Mouse (Mus musculus) embryo, embryonic 10.5 days (tissue): ENCODE measurements around the gene Gdf1.

Source experiments
- DNase-seq: peaks from one replicate; pipeline ENCODE4 v3.0.0-alpha.2; 2015; ENCODE audit warnings: low spot score

Gene Gdf1

GRCm38 (mm10) chr8:70330741-70331364, 1.2 kb downstream of the Gdf1 start:
- DNase-seq = peak; percentile 80

GRCm38 (mm10) chr8:70331526-70331925, 1.9 kb downstream of the Gdf1 start:
- DNase-seq = no peak

GRCm38 (mm10) chr8:70332070-70332877, 2.7 kb downstream of the Gdf1 start:
- DNase-seq = peak; percentile 85

GRCm38 (mm10) chr8:70332878-70333202, 3.2 kb downstream of the Gdf1 start:
- DNase-seq = no peak

- DNase-seq = no peak
Measured at GRCm38 (mm10) chr8:70338931-70339330, 9.3 kb downstream of the Gdf1 start.

GRCm38 (mm10) chr8:70340659-70341058, 11.0 kb downstream of the Gdf1 start:
- no peak for DNase-seq

- no peak for DNase-seq
Measured at GRCm38 (mm10) chr8:70342007-70342406, 12.4 kb downstream of the Gdf1 start.

GRCm38 (mm10) chr8:70343076-70343475, 13.5 kb downstream of the Gdf1 start:
- peak; percentile 49 for DNase-seq

GRCm38 (mm10) chr8:70343696-70344095, 14.1 kb downstream of the Gdf1 start:
- peak; percentile 64 for DNase-seq

GRCm38 (mm10) chr8:70344279-70344678, 14.7 kb downstream of the Gdf1 start:
- no peak for DNase-seq

- DNase-seq = no peak
Measured at GRCm38 (mm10) chr8:70347443-70347842, 17.8 kb downstream of the Gdf1 start.

- no peak for DNase-seq
Measured at GRCm38 (mm10) chr8:70347860-70348420, 18.3 kb downstream of the Gdf1 start.

GRCm38 (mm10) chr8:70351035-70351999, 21.7 kb downstream of the Gdf1 start:
- no peak for DNase-seq

GRCm38 (mm10) chr8:70352000-70352384, 22.4 kb downstream of the Gdf1 start:
- DNase-seq = no peak

GRCm38 (mm10) chr8:70352657-70353151, 23.1 kb downstream of the Gdf1 start:
- DNase-seq = no peak

GRCm38 (mm10) chr8:70353194-70353817, 23.7 kb downstream of the Gdf1 start, which contains the start of gene Upf1:
Gene Upf1, minus strand, starts transcription at chr8:70353278.
- DNase-seq = peak; percentile 98

GRCm38 (mm10) chr8:70354004-70354403, 24.4 kb downstream of the Gdf1 start:
- DNase-seq = no peak

GRCm38 (mm10) chr8:70356111-70356510, 26.5 kb downstream of the Gdf1 start:
- no peak for DNase-seq

- DNase-seq = no peak
Measured at GRCm38 (mm10) chr8:70359411-70359810, 29.8 kb downstream of the Gdf1 start.

GRCm38 (mm10) chr8:70360769-70361168, 31.2 kb downstream of the Gdf1 start:
- peak; percentile 30 for DNase-seq

- DNase-seq = no peak
Measured at GRCm38 (mm10) chr8:70361484-70362032, 31.9 kb downstream of the Gdf1 start.
